Mouse (Mus musculus) frontal cortex, postnatal 36 days (tissue): ENCODE data around the gene Rnase13.
"Not testable (repeated sequence)": the region's sequence is repeated elsewhere in the genome, so short reads cannot be mapped to it uniquely, and the experiment has no call there.

Source experiments
- DNase-seq, 2 experiments: peaks; one replicate each; pipeline ENCODE4 v3.0.0; 2022; ENCODE audit warnings: low spot score in 2 of 2

Gene Rnase13

DNA sequence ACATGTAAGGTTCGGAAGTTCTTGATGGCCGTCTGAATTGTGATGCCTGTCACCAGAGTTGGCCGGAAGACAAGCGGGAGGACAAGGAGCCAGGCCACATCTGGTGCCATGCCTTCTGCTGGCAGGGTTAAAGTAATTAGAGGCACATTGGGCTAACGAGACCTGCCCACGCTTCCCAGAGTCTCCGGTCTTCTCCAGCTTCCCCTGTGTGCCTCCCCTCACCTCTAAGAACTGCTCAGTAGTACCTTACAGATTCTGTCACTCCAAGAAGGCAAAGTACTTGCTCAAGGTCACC is at the start of gene Rnase13:
TSS of gene Rnase13 (minus strand) at position 203 of the 295 bp plus-strand sequence.
- DNase-seq: no peak

GRCm38 (mm10) chr14:51967400-51967799 is 44.8 kb upstream of the Rnase13 start:
- DNase-seq: no peak

- DNase-seq: no peak
Measured at GRCm38 (mm10) chr14:51960316-51960715, 37.7 kb upstream of the Rnase13 start.

GRCm38 (mm10) chr14:51943336-51943735 is 20.8 kb upstream of the Rnase13 start:
- DNase-seq: no peak

DNA sequence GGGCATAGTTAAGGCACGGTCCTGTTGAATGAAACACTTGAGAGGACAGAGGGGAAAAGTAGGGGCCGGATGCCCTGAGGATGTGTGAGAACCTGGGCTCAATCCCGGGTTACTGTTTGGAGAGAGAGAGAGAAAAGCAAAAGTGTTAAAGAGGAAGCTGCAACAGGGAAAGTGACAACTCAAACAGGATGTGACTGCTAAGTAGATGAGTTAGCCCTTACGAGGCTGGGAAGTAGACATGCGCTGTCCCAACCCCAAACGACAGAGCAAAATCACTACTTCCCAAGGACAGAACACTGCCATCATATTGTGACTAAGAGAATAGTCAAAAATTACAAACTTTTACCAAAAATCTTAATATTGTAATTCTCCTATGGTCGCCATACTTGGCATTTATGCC is 19.7 kb upstream of the Rnase13 start:
- DNase-seq: no peak

GRCm38 (mm10) chr14:51941577-51941976 is 19.0 kb upstream of the Rnase13 start:
- DNase-seq: no peak

- DNase-seq: no peak
Measured at GRCm38 (mm10) chr14:51940944-51941560, 18.5 kb upstream of the Rnase13 start.

- no peak for DNase-seq
Measured at GRCm38 (mm10) chr14:51939005-51939404, 16.4 kb upstream of the Rnase13 start.

- DNase-seq: no peak
Measured at GRCm38 (mm10) chr14:51932092-51933020, 9.8 kb upstream of the Rnase13 start.

GRCm38 (mm10) chr14:51930824-51931223 is 8.3 kb upstream of the Rnase13 start:
- DNase-seq: peak; percentile 57 to 74

- no peak for DNase-seq
Measured at GRCm38 (mm10) chr14:51929968-51930367, 7.4 kb upstream of the Rnase13 start.

DNA sequence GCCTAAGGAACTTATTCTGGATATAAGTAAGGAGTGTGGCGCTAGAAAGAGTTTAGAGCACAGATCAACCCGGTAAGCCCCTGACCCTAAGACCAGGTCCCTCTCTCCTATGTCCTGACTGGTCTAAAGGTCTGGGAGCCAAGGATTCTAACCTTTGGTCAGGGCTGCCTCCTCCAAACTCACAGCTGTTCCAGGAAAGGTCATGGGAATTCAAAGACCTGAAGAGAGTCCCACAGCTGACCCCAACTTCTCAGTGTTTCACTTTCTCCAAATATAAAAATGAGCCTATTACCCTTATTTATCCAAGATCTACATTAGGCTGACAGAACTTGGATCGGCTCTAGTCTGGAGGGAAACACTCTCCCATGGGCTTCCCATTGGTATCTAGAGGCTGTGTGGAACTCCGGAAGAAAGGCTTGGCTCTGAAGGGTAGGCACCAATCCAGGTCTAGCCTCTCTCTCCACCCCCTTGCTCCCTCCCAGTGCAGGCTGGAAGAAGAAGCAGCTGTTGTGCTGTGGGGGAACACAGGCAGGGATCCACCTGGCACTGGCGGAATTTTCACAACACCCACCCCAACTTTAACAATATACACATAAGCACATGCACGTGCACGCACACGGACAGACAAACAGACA is 6.9 kb upstream of the Rnase13 start:
- DNase-seq: peak; percentile 70 to 73

DNA sequence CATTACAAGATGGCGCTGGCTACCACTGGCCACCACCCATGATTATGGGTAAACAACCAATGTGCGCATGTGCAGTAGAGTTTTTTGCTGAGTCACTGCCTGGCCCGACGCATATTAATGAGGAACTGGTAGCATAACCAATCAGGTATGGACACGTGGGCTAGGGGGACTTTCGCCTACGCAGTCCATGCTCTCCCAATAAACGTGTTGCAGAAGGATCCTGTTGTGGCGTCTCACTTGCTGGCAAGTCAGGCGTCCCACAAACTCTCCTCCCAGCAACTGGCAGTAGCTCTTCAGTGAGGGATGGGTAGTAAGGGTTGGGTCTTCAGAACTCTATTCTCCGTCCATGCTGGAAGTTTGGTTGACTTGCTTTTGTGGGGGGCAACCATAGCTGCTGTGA is 4.4 kb upstream of the Rnase13 start:
- DNase-seq: not testable (repeated sequence)

DNA sequence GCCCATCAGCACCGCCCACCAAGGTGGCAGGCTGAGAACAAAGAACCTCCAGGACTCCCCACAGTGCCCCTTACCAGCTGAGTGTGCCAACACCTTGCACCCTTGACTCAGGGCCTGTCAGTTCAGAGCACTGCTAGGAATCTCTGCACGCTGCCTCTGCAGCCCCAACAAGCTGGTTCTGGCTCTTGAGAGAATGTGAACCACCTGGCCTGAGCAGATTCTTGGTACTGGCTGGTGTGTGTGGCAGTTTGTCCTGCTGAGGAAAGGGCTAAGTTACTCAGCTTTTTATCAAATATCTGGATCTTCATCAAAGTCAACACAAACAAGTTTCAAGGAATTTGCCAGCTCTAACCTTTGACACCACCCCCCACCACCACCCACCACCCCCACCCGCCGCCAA is 919 bp upstream of the Rnase13 start:
- no peak for DNase-seq

DNA sequence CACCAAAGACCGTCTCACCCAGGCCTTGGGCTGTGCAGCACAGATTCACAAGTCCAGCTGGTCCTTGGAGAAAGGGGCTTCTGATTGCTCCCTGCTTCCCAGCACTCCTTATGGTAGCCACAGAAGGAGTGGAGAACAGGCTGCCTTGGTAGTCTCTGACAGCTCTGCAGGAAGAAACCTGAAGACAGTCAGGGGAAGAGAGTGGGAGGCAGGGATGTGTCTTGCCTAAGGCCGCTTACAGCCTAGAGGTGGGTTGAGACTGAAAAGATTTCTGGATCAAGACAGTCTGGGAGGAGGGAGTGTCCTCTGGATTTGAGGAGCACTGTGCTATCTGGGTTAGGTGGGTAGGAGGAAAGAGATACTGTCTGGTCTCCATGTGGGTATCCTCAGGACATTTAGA is 337 bp upstream of the Rnase13 start:
- no peak for DNase-seq

DNA sequence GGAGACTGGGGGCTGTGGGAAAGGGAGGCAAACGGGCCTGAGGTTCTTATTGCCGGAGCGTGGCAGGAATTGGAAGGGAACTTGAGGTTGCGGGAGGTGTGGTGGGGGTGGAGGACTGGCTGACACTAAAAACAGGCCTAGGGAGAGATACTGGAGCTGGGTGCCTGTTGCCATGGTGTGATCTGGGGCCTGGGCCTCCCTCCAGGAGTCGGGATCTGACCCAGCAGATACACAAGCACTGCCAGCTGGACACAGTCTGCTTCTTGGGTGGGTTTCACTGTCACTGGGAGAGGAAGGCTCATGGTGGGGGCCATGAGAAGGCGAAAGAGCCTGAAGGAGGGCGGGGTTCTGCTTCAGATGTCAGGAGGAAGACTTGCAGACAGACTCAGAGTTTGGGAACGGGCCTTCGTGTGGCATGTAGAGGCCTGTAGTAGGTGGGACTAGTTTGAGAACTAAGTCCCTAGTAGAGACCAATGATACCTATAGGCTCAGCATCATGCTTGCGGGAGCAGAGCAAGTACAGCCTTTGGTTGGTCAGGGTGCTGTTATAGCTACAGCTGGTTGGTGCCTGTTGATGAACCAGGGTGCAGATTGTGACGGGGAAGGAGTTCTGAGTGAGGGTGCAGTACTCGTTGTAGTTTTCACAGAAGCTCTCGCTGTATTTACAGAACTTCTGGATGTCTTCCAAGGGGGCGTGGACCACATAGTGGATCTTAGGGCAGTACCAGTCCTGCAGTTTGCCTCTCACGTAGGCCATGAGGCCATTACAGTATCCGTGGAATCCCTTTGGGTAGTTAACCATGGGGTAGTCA is 608 bp downstream of the Rnase13 start:
- peak; percentile 52 to 62 for DNase-seq

GRCm38 (mm10) chr14:51918966-51919365 is 3.6 kb downstream of the Rnase13 start:
- DNase-seq: no peak

DNA sequence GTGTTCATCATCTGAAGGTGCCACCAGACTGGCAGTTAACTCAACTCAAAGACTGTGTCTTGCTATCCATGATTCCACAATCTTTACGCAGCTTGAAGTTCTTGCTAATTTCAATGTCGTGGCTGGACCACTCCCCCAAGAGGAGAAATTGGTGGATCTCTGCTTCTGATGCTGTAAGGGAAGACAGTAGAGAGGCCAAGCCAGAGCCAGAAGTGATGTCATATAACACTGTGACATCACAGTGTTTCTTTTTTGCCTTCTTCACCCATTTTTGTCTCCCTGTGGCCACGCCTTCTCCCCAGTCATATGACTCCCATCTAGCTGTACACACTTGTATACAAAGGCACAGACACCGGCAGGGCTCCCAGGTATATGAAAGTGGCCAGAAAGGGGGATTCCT is 4.4 kb downstream of the Rnase13 start, which contains the start of gene Tppp2:
TSS of gene Tppp2 (plus strand) at position 301 of the 400 bp plus-strand sequence.
- DNase-seq: no peak

DNA sequence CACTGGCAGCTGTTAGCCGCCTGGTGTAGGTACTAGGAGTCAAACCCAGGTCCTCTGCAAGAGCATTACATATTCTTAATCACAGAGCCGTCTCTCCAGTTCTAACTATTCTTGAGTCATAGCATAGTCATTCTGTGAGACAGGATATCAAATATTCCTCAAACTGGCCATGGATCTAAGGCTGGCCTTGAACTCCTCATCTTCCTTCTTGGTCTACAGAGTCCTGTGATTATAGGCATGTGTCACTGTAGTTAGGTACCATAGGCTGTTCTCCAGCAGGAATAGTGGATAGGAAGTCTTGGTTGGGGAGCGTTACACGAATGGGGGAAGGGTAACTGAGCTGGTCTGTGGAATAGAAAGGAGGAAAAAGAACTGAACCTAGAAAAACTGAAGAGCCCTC is 6.0 kb downstream of the Rnase13 start:
- no peak for DNase-seq

DNA sequence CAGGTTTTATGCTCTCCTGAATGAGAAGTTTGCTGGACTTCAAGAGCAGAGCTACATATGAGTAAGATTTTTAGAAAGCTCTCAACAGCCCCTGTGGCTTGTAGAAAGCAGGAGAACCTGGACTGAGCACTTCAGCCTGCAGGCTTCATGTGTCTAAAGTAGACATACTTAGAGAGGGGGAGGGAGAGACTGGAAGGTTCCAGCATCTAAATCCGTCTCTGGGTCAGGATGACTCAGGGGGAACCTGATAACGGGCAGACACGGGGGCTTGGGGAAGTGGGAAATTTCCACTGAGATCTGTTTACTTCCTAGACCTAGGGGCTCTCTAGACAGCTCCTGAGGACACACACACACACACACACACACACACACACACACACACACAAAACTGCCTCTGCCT is 7.5 kb downstream of the Rnase13 start:
- no peak for DNase-seq

GRCm38 (mm10) chr14:51913960-51914762 is 8.4 kb downstream of the Rnase13 start, which contains the start of gene Ndrg2:
TSS of gene Ndrg2 (minus strand) at chr14:51914158.
- peak; percentile 68 to 71 for DNase-seq
